Mouse (Mus musculus) liver, postnatal 0 days (tissue): Measurements from ENCODE around the gene Actr6.

Experiments
- CTCF ChIP-seq: sonication (generic); IDR thresholded peaks from 2 replicates; pipeline ENCODE4 v1.5.1; 2016; ENCODE audit warnings: antibody characterized with exemption, low read depth
- EP300 ChIP-seq: IDR thresholded peaks from 2 replicates; pipeline ENCODE4 v1.6.1; 2016; ENCODE audit warnings: antibody characterized with exemption, low read depth, mild to moderate bottlenecking

DNA sequence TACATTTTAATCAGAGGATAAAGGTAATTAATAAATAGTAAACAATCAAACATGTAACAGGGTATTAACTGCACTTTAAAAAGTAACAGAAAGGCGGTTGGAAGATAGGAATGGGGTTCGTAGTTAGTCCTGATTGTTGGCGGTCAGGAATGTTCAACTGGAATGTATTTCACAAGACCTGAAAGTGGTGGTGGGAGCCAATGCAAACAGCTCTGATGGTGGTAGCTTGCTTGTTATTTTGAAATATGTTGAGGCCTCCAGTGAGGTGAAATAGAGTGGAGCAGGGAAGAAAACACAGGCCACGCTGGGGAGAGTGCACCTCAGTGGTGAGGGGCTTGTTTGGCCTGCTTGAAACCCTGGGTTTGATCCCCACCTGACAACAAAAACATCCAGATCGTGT lies 19.0 kb upstream of the Actr6 start:
- TF ChIP-seq CTCF (no peak), EP300 (no peak)
